ENCODE assay signal across 8 mouse cellular contexts in genomic region chr11:107124327-107124731, GRCm38 (mm10). TPM values are rescaled to one million over a fixed set of nuclear protein-coding genes. Genes with fewer than 3 reads are reported as not detected.
DNase-seq lines count a peak whose midpoint lies in the region; ATAC-seq and TF ChIP-seq lines count a peak whose summit lies in the region.

No protein-coding gene starts in this region.

- H3K79me2 ChIP-seq in liver, adult 2 months (ENCODE audit: control insufficient read depth, insufficient read depth, low read length), result peaks cover 34% of the 10 kb centered on the region

- no peak overlapping the region for H3K4me3 ChIP-seq in hindbrain, embryonic 13.5 days
- no peak overlapping the region for H3K4me3 ChIP-seq in liver, adult 2 months (ENCODE audit: insufficient read depth, low read depth, low read length)

- H3K4me2 ChIP-seq in hindbrain, embryonic 13.5 days, result peak overlapping the region; percentile 31

- TF ChIP-seq POLR2A in liver, adult 2 months (IDR thresholded peaks at IDR 0.05; ENCODE audit: extremely low read depth, insufficient read depth, low read length), result no peak

- H3K36me3 ChIP-seq in hindbrain, embryonic 13.5 days, result no peaks in the 10 kb centered on the region
- H3K36me3 ChIP-seq in liver, adult 2 months (ENCODE audit: control insufficient read depth, insufficient read depth, low read length), result no peaks in the 10 kb centered on the region

- DNase-seq in right cerebral cortex, adult 2 months (ENCODE audit: low spot score in 2 of 2), result peak; percentile 60 to 63
- DNase-seq in right cerebral cortex, postnatal 10 days (ENCODE audit: low spot score in 2 of 2), result no peak
- DNase-seq in adrenal gland, postnatal 10 days, result peak; percentile 68
- DNase-seq in gastrocnemius, adult 18-20 months (ENCODE audit: low spot score), result peak; percentile 38
- peak; percentile 74 for DNase-seq in liver, adult 2 months (ENCODE audit: extremely low read depth, low read depth, low spot score)
- no peak for DNase-seq in embryo, embryonic 10.5 days (ENCODE audit: low spot score)

- no peak for TF ChIP-seq CTCF in liver, adult 2 months (IDR thresholded peaks at IDR 0.05; ENCODE audit: low read depth, low read length)

- no peak for ATAC-seq in hindbrain, embryonic 13.5 days (ENCODE audit: low FRiP score)
- peak; percentile 96 for ATAC-seq in monocyte, adult 5-6 weeks (replicated peaks; ENCODE audit: insufficient number of reproducible peaks, low FRiP score, low TSS enrichment, poor library complexity, severe bottlenecking)

- H3K9ac ChIP-seq in hindbrain, embryonic 13.5 days, result peak overlapping the region; percentile 35; the same call in 1 of the 2 replicates
- no peak overlapping the region for H3K9ac ChIP-seq in liver, adult 2 months (ENCODE audit: low read depth, low read length)

- H3K27ac ChIP-seq in hindbrain, embryonic 13.5 days, result peak overlapping the region; percentile 55; the same call in 1 of the 2 replicates
- H3K27ac ChIP-seq in liver, adult 2 months (replicated peaks; ENCODE audit: insufficient read depth, low read depth, low read length), result no peak overlapping the region

- H3K4me1 ChIP-seq in hindbrain, embryonic 13.5 days (replicated peaks), result peaks cover 44% of the 10 kb centered on the region
- peaks cover 13% of the 10 kb centered on the region for H3K4me1 ChIP-seq in liver, adult 2 months (ENCODE audit: control insufficient read depth, insufficient read depth, low read length)

- H3K9me3 ChIP-seq in hindbrain, embryonic 13.5 days, result no peaks in the 10 kb centered on the region

- 27% methylated on average over 7 of the region's 7 CpGs for WGBS in hindbrain, embryonic 13.5 days
- 4% methylated on average over 7 of the region's 7 CpGs for WGBS in liver, adult 2 months

- H3K27me3 ChIP-seq in hindbrain, embryonic 13.5 days, result no peaks in the 10 kb centered on the region
- no peaks in the 10 kb centered on the region for H3K27me3 ChIP-seq in liver, adult 2 months (ENCODE audit: control insufficient read depth, insufficient read depth, low read length)

RNA-seq across cellular contexts. Expression of gene Bptf, which starts 7.6 kb away (rescaled TPM):
- total RNA-seq in adrenal gland, postnatal 10 days (2021), result 10 to 100 TPM; 33.6 to 42.5 TPM
- 10 to 100 TPM; 19.1 to 21.4 TPM for total RNA-seq in gastrocnemius, adult 18-20 months (2021)
- polyA plus RNA-seq in hindbrain, embryonic 13.5 days (2015; fragmentation: Nextera tagmentation; extraction: Ambion mirVana), result 34.0 and 38.0 TPM in 2 replicates
- total RNA-seq in liver, adult 2 months (2014; rRNA removed), result 15.0 and 16.2 TPM in 2 replicates
- 5.6 and 7.6 TPM in 2 replicates for polyA plus RNA-seq in liver, adult 2 months (2012; rRNA removed)
- 55.9 to 115 TPM (median 57.5 TPM) in 3 replicates for total RNA-seq in monocyte, adult 5-6 weeks (2017)

Comparison
In these comparisons a context has a peak if more than half of its experiments do, and no peak if none do; other contexts are left out.
1. DNase-seq: peak in right cerebral cortex, adult 2 months (2 of 2), adrenal gland, postnatal 10 days (single experiment), gastrocnemius, adult 18-20 months (single experiment) and liver, adult 2 months (single experiment); none in right cerebral cortex, postnatal 10 days (0 of 2) and embryo, embryonic 10.5 days (single experiment).